Mouse (Mus musculus): ENCODE measurements at regions not wholly inside any gene's neighbourhood (a gene's known extent, or its start where the extent isn't known, plus 50 kb on each side); places are given as distances from the start of the nearest gene placed in this dataset.

DNA sequence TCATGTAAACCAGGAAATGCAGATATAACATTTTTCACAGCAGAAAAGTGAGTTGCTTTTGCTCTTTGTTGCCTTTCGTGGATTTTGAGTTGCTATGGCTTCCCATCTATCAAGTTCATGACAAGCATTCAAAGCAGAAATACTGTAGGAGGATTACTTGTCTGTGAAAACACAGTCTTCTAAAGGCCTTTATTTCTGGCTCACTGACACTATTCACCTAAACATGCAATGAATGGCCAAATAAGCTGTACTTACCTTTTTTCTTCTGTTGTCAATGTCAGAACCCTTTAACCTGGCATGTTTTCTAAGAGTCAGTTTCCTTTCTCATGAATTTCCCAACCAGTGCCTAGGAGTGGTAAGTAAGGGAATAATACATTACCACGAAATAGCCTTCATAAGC, 103.8 kb upstream of the Pcdh17 start:
- H3K4me3 ChIP-seq, result no peak overlapping the region
- peaks cover 5% of the 10 kb centered on the region for H3K4me1 ChIP-seq
- WGBS, result 3% methylated on average over 2 of the region's 2 CpGs
- no peak overlapping the region for H3K4me2 ChIP-seq
- no peak for ATAC-seq
- no peak overlapping the region for H3K9ac ChIP-seq
- H3K27ac ChIP-seq, result no peak overlapping the region
- H3K9me3 ChIP-seq (replicated peaks), result no peaks in the 10 kb centered on the region
- H3K27me3 ChIP-seq, result no peaks in the 10 kb centered on the region
- no peaks in the 10 kb centered on the region for H3K36me3 ChIP-seq (ENCODE audit: poor library complexity, severe bottlenecking)
